Mouse (Mus musculus) lung, adult 2 months (tissue): ENCODE results near the gene Prf1.

Experiments used
- CTCF ChIP-seq: fragments of 200-500 bp; IDR thresholded peaks from 2 replicates; pipeline ENCODE4 v1.5.1; 2011; ENCODE audit warnings: mild to moderate bottlenecking, low read length, control low read depth; ENCODE audit not compliant: insufficient read depth
- POLR2A ChIP-seq: fragments of 200-500 bp; IDR thresholded peaks from 2 replicates; pipeline ENCODE4 v1.6.1; 2011; ENCODE audit warnings: low read depth, mild to moderate bottlenecking, control low read depth, low read length, borderline replicate concordance; ENCODE audit errors: extremely low read depth

DNA sequence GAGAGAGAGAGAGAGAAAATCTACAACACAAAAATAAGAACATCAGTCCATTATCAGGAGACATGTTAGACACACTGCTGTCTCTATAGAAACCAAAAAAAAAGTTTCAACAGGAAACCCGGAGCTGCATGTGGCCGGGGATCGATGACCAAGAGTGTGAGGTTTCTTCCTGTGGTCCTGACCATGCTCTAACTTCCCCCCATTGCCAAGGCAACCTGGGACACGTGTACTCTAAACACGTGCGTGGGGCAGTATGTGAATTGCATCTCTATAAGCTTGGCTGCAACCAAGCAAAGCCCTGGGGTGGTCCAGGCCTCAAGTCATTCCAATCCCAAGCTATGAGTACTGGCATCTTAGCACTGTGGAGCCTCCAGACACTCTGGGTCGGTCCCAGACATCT, 36.9 kb downstream of the Prf1 start:
- TF ChIP-seq CTCF: no peak
- no peak for TF ChIP-seq POLR2A
